Mouse (Mus musculus) mouse embryonic stem cell (cell line): ENCODE data around the gene Tgfbrap1.
"Not testable (repeated sequence)": the region's sequence is repeated elsewhere in the genome, so short reads cannot be mapped to it uniquely, and the experiment has no call there.

ENCODE experiments used
- in situ Hi-C, 2 experiments: fragments of 300-500 bp; cut with MboI; formaldehyde crosslinking; loops; 1 replicate in 1 of 2; 3 replicates in 1 of 2; pipeline ENCODE4 v1.14.3; 2019 to 2020; ENCODE audit warnings: low sequenced_read_pairs in 2 of 2, low pct_unique_long_range_greater_than_20kb in 1 of 2, mixed read lengths in 1 of 2; ENCODE audit not compliant: unreplicated experiment in 1 of 2

The Tgfbrap1 gene

GRCm38 (mm10) chr1:43065615-43066310, 32.7 kb downstream of the Tgfbrap1 start:
- in situ Hi-C loops: no loop called here

DNA sequence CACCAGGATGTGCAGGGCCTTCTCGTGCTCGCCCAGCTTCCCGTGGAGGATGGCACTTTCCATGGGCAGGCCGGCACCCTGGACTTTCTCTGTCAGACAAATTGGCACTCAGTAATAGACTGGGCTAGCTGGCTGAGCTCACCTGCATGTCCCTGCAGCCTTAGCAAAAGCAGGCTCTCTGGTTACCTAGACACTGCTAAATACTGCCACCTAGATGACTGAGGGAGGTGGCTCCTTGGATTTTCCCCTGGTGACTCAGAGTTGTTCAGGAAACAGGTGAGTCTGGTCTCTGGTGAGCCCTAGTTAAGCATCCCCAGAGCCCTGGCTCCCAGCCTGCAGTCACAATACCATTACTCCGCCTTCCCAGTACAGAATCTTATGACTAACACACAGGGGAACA, 46.5 kb downstream of the Tgfbrap1 start:
- in situ Hi-C loops: loop anchor here in 1 of 2 experiments (10.0 kb wide), 1 partner anchor 127 kb away; no protein-coding TSS in a partner anchor

GRCm38 (mm10) chr1:43047811-43048210, 50.6 kb downstream of the Tgfbrap1 start:
- in situ Hi-C loops: no loop called here

GRCm38 (mm10) chr1:43046990-43047389, 51.4 kb downstream of the Tgfbrap1 start:
- in situ Hi-C loops: no loop called here

DNA sequence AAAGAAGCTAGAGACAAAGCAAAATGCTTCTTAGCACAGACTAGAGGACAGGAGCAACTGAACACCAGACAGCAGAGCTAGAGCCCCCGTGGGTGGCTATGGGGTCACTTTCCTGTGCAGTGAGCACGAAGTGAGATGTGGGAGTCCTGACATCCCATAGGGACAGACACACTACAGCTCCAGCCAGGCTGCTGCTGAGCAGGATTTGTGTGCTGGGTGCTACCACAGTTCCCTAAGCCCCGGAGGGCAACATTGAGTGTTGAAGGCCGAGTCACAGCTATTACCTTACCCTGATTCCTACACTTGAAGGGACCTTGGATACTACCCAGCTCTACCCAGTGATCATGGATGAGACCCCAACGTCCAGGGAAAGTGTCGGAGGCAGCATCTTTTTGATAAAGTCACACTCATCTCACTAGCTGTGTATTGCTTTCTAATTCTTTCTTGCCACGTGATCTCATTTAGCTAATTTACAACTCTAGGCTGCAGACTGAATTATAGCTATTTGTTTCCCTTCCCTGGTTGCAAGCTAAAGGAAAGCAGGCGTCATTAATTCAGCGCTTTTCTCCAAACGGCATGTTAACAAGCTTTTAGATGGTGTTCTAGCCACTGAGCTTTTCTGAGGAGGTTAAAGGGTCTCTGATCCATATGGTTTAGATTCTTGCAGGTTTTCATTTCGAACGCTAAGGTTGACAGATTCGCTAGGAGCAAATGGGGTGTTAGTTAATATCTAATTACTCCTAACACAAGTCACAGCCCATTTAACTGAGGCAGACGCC, 53.0 kb downstream of the Tgfbrap1 start:
- in situ Hi-C loops: no loop called here

- in situ Hi-C loops: no loop called here
Observed at GRCm38 (mm10) chr1:43042271-43042670, 56.2 kb downstream of the Tgfbrap1 start.

DNA sequence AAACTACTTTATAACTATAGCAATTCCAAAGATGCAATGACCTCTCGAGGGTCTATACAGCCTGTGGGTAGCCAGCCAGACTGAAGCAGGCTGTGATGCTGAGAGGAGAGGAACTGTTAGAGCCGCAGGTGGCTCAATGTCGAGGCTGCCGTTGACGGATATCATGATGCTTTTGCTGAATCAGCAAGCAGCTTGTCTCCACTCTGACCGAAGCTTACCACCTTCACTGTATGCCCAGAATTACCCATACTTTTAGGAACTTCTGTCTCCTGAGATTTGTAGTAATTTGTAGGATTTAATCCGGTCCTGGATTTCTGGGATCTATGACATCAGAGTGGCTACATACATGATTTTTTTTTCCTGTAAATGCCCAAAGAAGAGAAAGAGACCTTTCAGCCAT, 62.4 kb downstream of the Tgfbrap1 start:
- in situ Hi-C loops: no loop called here

GRCm38 (mm10) chr1:43015153-43015685, 83.2 kb downstream of the Tgfbrap1 start:
- in situ Hi-C loops: not testable (repeated sequence)

GRCm38 (mm10) chr1:43010461-43010860, 88.0 kb downstream of the Tgfbrap1 start:
- in situ Hi-C loops: no loop called here

GRCm38 (mm10) chr1:43006524-43006923, 91.9 kb downstream of the Tgfbrap1 start:
- in situ Hi-C loops: no loop called here

DNA sequence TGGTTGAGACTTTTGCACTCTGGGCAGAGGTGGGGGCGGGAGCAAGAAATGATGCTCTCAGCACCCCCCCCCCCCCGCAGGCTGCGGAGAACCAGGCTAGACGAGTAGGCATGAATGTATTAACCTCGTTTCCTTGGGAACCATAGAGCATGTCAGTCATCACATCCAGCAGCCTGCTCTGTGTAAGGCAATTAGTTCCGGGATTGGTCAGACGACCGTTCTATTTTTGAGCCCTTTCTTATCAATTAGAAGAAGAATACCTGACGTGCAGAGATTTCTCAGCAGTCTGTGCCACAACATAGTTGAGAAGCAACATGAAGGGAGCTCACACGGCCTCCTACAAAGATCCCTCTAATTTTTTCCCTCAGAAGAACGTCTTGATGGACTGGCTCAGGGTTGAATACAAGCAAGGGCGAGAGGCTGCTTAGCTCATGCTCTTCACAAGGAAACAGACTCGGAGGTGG, 92.4 kb downstream of the Tgfbrap1 start:
- in situ Hi-C loops: no loop called here
